Mouse (Mus musculus) gastrocnemius, postnatal 14 days (tissue): ENCODE measurements around the gene Trf. TPM values are rescaled to one million over a fixed set of nuclear protein-coding genes. Genes with fewer than 3 reads are reported as not detected.

Experiments
- DNase-seq: peaks from one replicate; pipeline ENCODE4 v3.0.0; 2021; ENCODE audit warnings: mixed read lengths
- intact Hi-C: fragments of 180-260 bp; cut with DNase I; formaldehyde crosslinking; loops from one replicate; pipeline ENCODE4 v1.15.1; 2025; ENCODE audit warnings: low total_unique reads
- long read RNA-seq, 2 experiments: library from polyadenylated mRNA; stranded (forward); transcript quantifications; one replicate each; pipeline ENCODE4 v2.0.0; 2021
- total RNA-seq, 2 experiments: library from RNA; stranded (reverse); gene quantifications; 2 replicates each; pipeline ENCODE4 v1.2.3; 2021

The Trf gene
- 10 to 100 TPM in 1 of 2 experiments, 1 to 10 TPM in 1; 6.1 to 10.4 TPM for total RNA-seq
- long read RNA-seq, experiment 1, transcript Trf-201 (17 exons, 2,571 nt), result major isoform, 16 of 17 reads
- long read RNA-seq, experiment 1, partial matches to known transcripts, result 1 of 17 reads
- long read RNA-seq, experiment 1, other reads (novel, unspliced or antisense), result 0 of 17 reads
- long read RNA-seq, experiment 2, transcript Trf-201 (17 exons, 2,571 nt), result major isoform, 19 of 20 reads
- long read RNA-seq, experiment 2, partial matches to known transcripts, result 0 of 20 reads
- long read RNA-seq, experiment 2, other reads (novel, unspliced or antisense), result 1 of 20 reads

GRCm38 (mm10) chr9:103230151-103230951, at the start of gene Trf, which contains the start of gene Gm20425:
Gene Trf (minus strand): TSS chr9:103230444.
Gene Gm20425 (minus strand): TSS chr9:103230307.
- DNase-seq, result peak; percentile 43
- intact Hi-C loops, result no loop called here

- intact Hi-C loops, result no loop called here
- DNase-seq, result no peak
Measured at GRCm38 (mm10) chr9:103276876-103277275, 46.6 kb upstream of the Trf start.

DNA sequence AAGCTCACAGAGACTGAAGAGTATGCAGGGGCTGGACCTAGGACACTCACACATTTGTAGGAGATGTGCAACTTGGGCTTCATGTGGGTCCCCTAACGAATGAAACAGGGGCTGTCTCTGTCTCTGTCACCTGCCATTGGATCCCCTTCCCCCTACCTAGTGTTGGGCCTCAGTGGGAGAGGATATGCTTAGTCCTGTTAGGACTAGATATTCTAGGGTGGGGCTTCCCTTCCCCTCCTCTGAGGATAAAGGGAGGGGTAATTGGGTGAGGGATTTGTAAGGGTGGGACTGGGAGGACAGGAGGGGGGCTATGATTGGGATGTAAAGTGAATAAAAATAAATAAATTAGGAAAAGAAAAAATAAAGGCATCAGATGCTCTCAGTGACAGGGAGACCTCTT, 45.4 kb upstream of the Trf start:
- DNase-seq, result no peak
- intact Hi-C loops, result no loop called here

- DNase-seq, result no peak
- intact Hi-C loops, result no loop called here
Measured at GRCm38 (mm10) chr9:103274819-103275218, 44.6 kb upstream of the Trf start.

GRCm38 (mm10) chr9:103271104-103271503, 40.9 kb upstream of the Trf start:
- no peak for DNase-seq
- intact Hi-C loops, result no loop called here

- intact Hi-C loops, result no loop called here
- DNase-seq, result no peak
Measured at GRCm38 (mm10) chr9:103265778-103266177, 35.5 kb upstream of the Trf start.

- DNase-seq, result no peak
- intact Hi-C loops, result no loop called here
Measured at GRCm38 (mm10) chr9:103252906-103253305, 22.7 kb upstream of the Trf start.

GRCm38 (mm10) chr9:103248618-103249017, 18.4 kb upstream of the Trf start:
- intact Hi-C loops, result no loop called here
- no peak for DNase-seq

DNA sequence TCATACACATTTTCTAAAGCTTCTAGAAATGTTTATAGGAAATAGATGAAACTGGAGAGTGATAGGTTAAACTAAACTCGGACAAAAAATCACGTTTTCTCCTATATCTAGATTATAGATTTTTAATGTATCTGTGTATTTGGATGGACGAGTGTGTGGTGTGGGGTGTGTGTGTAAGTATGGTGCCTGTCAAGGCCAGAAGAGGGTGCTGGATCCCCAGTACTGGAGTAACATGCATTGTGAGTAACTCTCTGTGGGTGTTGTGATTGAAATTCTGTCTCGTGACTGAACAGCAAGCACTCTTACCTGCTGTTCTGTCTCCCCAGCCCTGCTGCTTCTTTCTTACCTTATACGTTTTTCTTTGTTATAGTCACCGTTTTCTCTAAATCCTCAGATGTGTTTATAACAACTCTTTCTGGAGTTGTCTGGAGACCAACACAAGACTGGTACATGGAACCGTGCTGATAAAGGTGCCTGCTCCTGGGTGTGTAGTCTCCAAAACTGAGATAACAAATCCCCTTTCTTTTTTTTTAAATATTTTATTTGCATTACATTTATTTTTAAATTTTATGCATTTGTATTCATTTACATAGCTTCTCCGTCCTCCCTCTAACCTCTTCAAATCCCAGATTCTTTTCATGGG, 16.4 kb upstream of the Trf start:
- intact Hi-C loops, result no loop called here
- no peak for DNase-seq

DNA sequence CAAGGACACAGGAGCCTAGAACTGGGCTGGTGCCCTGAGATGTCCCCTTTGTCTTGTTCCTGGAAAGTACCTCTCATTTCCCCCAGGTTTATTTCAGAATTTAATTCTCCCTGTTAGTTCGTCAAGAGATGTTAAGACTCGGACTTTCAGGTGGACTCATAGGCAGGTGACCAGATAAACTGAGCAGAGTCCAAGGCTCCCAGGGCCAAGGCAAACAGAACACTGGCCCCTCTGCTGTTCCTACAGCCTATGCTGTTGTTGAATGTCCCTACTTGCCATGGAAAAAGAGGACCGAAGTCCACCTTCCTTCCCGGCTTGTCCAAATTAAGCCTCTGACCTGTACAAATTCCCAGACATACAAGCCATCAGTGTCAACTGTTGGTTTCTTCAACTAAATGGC, 13.4 kb upstream of the Trf start:
- intact Hi-C loops, result no loop called here
- no peak for DNase-seq

GRCm38 (mm10) chr9:103241206-103241605, 11.0 kb upstream of the Trf start:
- intact Hi-C loops, result no loop called here
- no peak for DNase-seq

- intact Hi-C loops, result no loop called here
- DNase-seq, result no peak
Measured at GRCm38 (mm10) chr9:103239471-103239870, 9.2 kb upstream of the Trf start.

GRCm38 (mm10) chr9:103234565-103235165, 4.4 kb upstream of the Trf start:
- intact Hi-C loops, result no loop called here
- DNase-seq, result no peak

DNA sequence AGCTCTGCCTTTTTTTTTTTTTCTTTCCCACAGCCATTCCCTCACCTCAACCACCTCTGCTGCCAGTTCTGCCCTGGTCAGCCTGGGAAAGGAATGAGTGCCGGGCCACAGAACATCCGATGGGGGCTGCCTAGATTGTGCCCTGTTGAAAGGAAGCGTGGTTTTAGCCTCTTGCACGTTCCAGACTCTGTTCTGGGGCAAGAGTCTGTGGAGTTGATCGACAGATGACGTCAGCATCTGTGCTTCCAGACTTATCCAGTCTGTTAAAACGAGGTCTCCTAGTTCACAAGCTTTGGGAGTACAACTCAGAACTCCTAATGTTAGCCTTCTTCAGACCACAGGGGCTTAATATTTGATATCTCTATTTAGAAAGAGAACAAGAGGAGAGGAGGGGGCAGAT, 3.8 kb upstream of the Trf start:
- intact Hi-C loops, result no loop called here
- no peak for DNase-seq

DNA sequence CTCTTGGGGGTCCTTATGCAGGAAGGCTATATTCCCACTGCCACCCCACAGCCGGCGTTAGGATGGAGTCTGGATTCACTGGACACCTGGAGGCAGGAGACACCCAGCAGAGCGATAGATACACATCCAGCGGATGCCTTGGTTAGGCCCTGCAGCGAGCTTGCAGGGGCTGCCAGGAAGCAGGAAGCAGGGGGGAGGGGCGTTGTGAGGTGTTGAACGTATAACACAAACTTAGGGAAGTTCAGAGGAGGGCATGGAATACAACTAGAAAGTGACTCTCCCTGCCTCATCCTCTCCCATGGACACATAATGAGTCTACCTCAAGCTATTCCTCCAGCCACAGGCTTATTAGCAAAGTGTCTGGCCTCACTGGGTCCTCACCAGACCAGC, 2.8 kb upstream of the Trf start:
- no peak for DNase-seq
- intact Hi-C loops, result no loop called here

DNA sequence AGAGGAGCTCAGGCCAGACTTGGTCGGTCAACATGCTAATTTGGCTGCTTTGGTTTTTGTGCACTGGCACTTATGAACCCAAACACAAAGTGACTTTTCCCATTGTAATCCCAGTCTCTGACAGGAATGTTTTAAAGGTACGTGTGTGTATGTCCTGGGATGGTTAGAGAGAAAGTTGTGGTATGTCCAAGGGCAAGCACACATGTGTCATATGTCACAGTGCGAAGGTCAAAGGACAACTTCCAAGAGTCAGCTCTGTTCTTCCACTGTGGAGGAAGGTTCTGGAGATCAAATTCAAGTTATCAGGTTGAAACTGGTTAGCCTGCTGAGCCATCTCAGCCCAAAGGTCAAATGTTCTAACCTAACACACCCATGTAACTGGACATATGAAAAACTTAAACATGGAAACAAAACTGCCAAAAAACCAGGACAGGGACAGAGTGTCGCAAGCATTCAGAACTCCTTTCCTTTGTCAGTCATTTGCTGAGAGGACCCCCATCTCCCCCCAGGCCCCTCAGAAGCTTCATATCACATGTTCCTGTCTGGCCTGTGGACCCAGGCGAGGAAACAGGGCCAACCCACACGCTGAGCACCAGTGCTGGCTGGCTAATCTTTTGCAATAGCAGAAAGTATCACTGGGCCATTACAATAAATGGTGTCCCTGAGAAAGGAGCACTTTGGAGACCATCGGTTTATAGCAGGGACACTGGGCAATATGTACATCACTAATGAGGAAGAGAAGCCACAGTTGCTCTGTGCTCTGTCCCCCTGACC, 2.2 kb upstream of the Trf start:
- intact Hi-C loops, result no loop called here
- no peak for DNase-seq

GRCm38 (mm10) chr9:103229037-103229867, 992 bp downstream of the Trf start:
- intact Hi-C loops, result loop anchor here (5.0 kb wide), 1 partner anchor 73 kb away; no protein-coding TSS in a partner anchor

GRCm38 (mm10) chr9:103228370-103229003, 1.8 kb downstream of the Trf start:
- intact Hi-C loops, result loop anchor here (5.0 kb wide), 1 partner anchor 74 kb away; no protein-coding TSS in a partner anchor
- DNase-seq, result no peak

More at GRCm38 (mm10) chr9:103229037-103229867, 992 bp downstream of the Trf start:
- DNase-seq, result no peak
